7 mouse cellular contexts compared by ENCODE assay signal in genomic region chr3:107332127-107332959, GRCm38 (mm10). TPM values are rescaled to one million over a fixed set of nuclear protein-coding genes. Genes with fewer than 3 reads are reported as not detected.
DNase-seq lines count a peak whose midpoint lies in the region; ATAC-seq and TF ChIP-seq lines count a peak whose summit lies in the region.

No protein-coding gene starts in this region.

- peaks cover 29% of the 10 kb centered on the region for H3K36me3 ChIP-seq in G1E (replicated peaks)
- peaks cover 14% of the 10 kb centered on the region for H3K36me3 ChIP-seq in forebrain, postnatal 0 days (ENCODE audit: insufficient read depth)
- peaks cover 18% of the 10 kb centered on the region for H3K36me3 ChIP-seq in hindbrain, embryonic 12.5 days

- peaks cover 32% of the 10 kb centered on the region for H3K4me1 ChIP-seq in G1E (ENCODE audit: insufficient read depth, low read depth, low read length)
- H3K4me1 ChIP-seq in bone marrow macrophage, adult 2 months (ENCODE audit: control insufficient read depth, insufficient read depth, low read length) = peaks cover 16% of the 10 kb centered on the region
- peaks cover 17% of the 10 kb centered on the region for H3K4me1 ChIP-seq in forebrain, postnatal 0 days (ENCODE audit: insufficient read depth)
- peaks cover 35% of the 10 kb centered on the region for H3K4me1 ChIP-seq in hindbrain, embryonic 12.5 days

- peak overlapping the region; percentile 86 for H3K4me3 ChIP-seq in G1E (ENCODE audit: low read depth, low read length)
- H3K4me3 ChIP-seq in bone marrow macrophage, adult 2 months (ENCODE audit: insufficient read depth, low read length) = peak overlapping the region; percentile 89
- peak overlapping the region; percentile 98 for H3K4me3 ChIP-seq in forebrain, postnatal 0 days (ENCODE audit: low read depth, low read length)
- H3K4me3 ChIP-seq in hindbrain, embryonic 12.5 days = peak overlapping the region; percentile 92

- peak overlapping the region; percentile 81 for H3K9ac ChIP-seq in forebrain, postnatal 0 days
- peak overlapping the region; percentile 88 for H3K9ac ChIP-seq in hindbrain, embryonic 12.5 days

- no peaks in the 10 kb centered on the region for H3K27me3 ChIP-seq in G1E (ENCODE audit: insufficient read depth, low read length)
- no peaks in the 10 kb centered on the region for H3K27me3 ChIP-seq in forebrain, postnatal 0 days (ENCODE audit: insufficient read depth, low read length)
- no peaks in the 10 kb centered on the region for H3K27me3 ChIP-seq in hindbrain, embryonic 12.5 days

- no peak for TF ChIP-seq CTCF in G1E (IDR thresholded peaks at IDR 0.05; ENCODE audit: low read depth, low read length)
- no peak for TF ChIP-seq CTCF in bone marrow macrophage, adult 2 months (IDR thresholded peaks at IDR 0.05; ENCODE audit: low read depth, low read length)
- TF ChIP-seq CTCF in forebrain, postnatal 0 days (IDR thresholded peaks at IDR 0.05; ENCODE audit: low read depth) = no peak

- peak overlapping the region; percentile 92 for H3K4me2 ChIP-seq in forebrain, postnatal 0 days (ENCODE audit: low read depth)
- peak overlapping the region; percentile 89 for H3K4me2 ChIP-seq in hindbrain, embryonic 12.5 days (replicated peaks)

- peak; percentile 37 for DNase-seq in G1E (ENCODE audit: low spot score)
- peak; percentile 21 for DNase-seq in forebrain, postnatal 0 days
- DNase-seq in left cerebral cortex, adult 18-20 months (ENCODE audit: low spot score in 2 of 2) = peak; percentile 63 to 64
- DNase-seq in spleen, postnatal 10 days (ENCODE audit: low spot score in 2 of 2) = peak; percentile 47 to 62

- no peak for ATAC-seq in G1E (ENCODE audit: extremely low read depth, insufficient number of reproducible peaks, low FRiP score, poor library complexity, severe bottlenecking)
- ATAC-seq in forebrain, postnatal 0 days = no peak
- peak; percentile 3; the same call in 1 of the 2 replicates for ATAC-seq in hindbrain, embryonic 12.5 days (ENCODE audit: low FRiP score)
- ATAC-seq in megakaryocyte, adult 5-6 weeks (ENCODE audit: poor library complexity, severe bottlenecking) = 0 out of 2 replicates have a peak, but pooled peaks have one; percentile 1

- TF ChIP-seq POLR2A in bone marrow macrophage, adult 2 months (IDR thresholded peaks at IDR 0.05; ENCODE audit: borderline replicate concordance, low read depth, low read length) = no peak

- 2% methylated on average over 75 of the region's 75 CpGs for WGBS in forebrain, postnatal 0 days
- WGBS in hindbrain, embryonic 12.5 days = under 1% methylated on average over 75 of the region's 75 CpGs

- H3K9me3 ChIP-seq in G1E (replicated peaks) = no peaks in the 10 kb centered on the region
- H3K9me3 ChIP-seq in forebrain, postnatal 0 days (ENCODE audit: low read length) = no peaks in the 10 kb centered on the region
- H3K9me3 ChIP-seq in hindbrain, embryonic 12.5 days (replicated peaks) = no peaks in the 10 kb centered on the region

- H3K27ac ChIP-seq in bone marrow macrophage, adult 2 months (ENCODE audit: insufficient read depth, low read depth, low read length) = peak overlapping the region; percentile 79
- H3K27ac ChIP-seq in forebrain, postnatal 0 days (ENCODE audit: low read depth, low read length) = peak overlapping the region; percentile 86
- peak overlapping the region; percentile 92 for H3K27ac ChIP-seq in hindbrain, embryonic 12.5 days

RNA-seq across cellular contexts. Expression of gene Rbm15, which starts 1.1 kb away (rescaled TPM):
- total RNA-seq in G1E (2014; fragmentation: Nextera tagmentation) (105 and 113 TPM in 2 replicates), G1E (2017) (42.7 and 50.0 TPM in 2 replicates)
- 5.2 and 5.9 TPM in 2 replicates for polyA plus RNA-seq in G1E (2012)
- polyA plus RNA-seq in bone marrow macrophage, adult 2 months (2012; ENCODE audit: insufficient read depth, insufficient read length, missing spikeins) = 16.0 and 16.9 TPM in 2 replicates
- 17.0 and 22.0 TPM in 2 replicates for total RNA-seq in forebrain, postnatal 0 days (2014; rRNA removed)
- polyA plus RNA-seq in forebrain, postnatal 0 days (2015; fragmentation: Nextera tagmentation; extraction: Ambion mirVana) = 4.0 and 5.5 TPM in 2 replicates
- 14.2 and 15.3 TPM in 2 replicates for polyA plus RNA-seq in hindbrain, embryonic 12.5 days (2016; fragmentation: Nextera tagmentation; extraction: Ambion mirVana)
- total RNA-seq in left cerebral cortex, adult 18-20 months (2021) = 10 to 100 TPM; 25.6 to 27.0 TPM
- 38.8 and 40.8 TPM in 2 replicates for total RNA-seq in megakaryocyte, adult 5-6 weeks (2015)
- 28.6 and 31.3 TPM in 2 replicates for total RNA-seq in megakaryocyte, adult 5-6 weeks (2017)

RNA-seq across cellular contexts. Expression of gene Slc16a4, which starts 41.3 kb away (rescaled TPM):
- total RNA-seq in G1E (2014; fragmentation: Nextera tagmentation) (not detected in 2 replicates), G1E (2017) (0.22 and 0.29 TPM in 2 replicates)
- polyA plus RNA-seq in G1E (2012) = not detected in 2 replicates
- polyA plus RNA-seq in bone marrow macrophage, adult 2 months (2012; ENCODE audit: insufficient read depth, insufficient read length, missing spikeins) = not detected in 2 replicates
- total RNA-seq in forebrain, postnatal 0 days (2014; rRNA removed) = 1.1 and 2.3 TPM in 2 replicates
- 2.1 and 2.3 TPM in 2 replicates for polyA plus RNA-seq in forebrain, postnatal 0 days (2015; fragmentation: Nextera tagmentation; extraction: Ambion mirVana)
- 5.4 and 5.5 TPM in 2 replicates for polyA plus RNA-seq in hindbrain, embryonic 12.5 days (2016; fragmentation: Nextera tagmentation; extraction: Ambion mirVana)
- under 1 TPM; 0.77 to 0.82 TPM for total RNA-seq in left cerebral cortex, adult 18-20 months (2021)
- 0.07 and 0.36 TPM in 2 replicates for total RNA-seq in megakaryocyte, adult 5-6 weeks (2015)
- 0.18 TPM in 1 of 2 replicates, not detected in the other for total RNA-seq in megakaryocyte, adult 5-6 weeks (2017)

RNA-seq across cellular contexts. Expression of gene Lamtor5, which starts 53.7 kb away (rescaled TPM):
- total RNA-seq in G1E (2014; fragmentation: Nextera tagmentation) = 50.3 and 56.3 TPM in 2 replicates
- total RNA-seq in G1E (2017) = 91.4 and 111 TPM in 2 replicates
- 26.8 and 27.0 TPM in 2 replicates for polyA plus RNA-seq in G1E (2012)
- 130 and 131 TPM in 2 replicates for polyA plus RNA-seq in bone marrow macrophage, adult 2 months (2012; ENCODE audit: insufficient read depth, insufficient read length, missing spikeins)
- 76.1 and 77.0 TPM in 2 replicates for total RNA-seq in forebrain, postnatal 0 days (2014; rRNA removed)
- 188 and 228 TPM in 2 replicates for polyA plus RNA-seq in forebrain, postnatal 0 days (2015; fragmentation: Nextera tagmentation; extraction: Ambion mirVana)
- 157 and 177 TPM in 2 replicates for polyA plus RNA-seq in hindbrain, embryonic 12.5 days (2016; fragmentation: Nextera tagmentation; extraction: Ambion mirVana)
- total RNA-seq in left cerebral cortex, adult 18-20 months (2021) = 10 to 100 TPM; 63.6 to 70.6 TPM
- 194 and 214 TPM in 2 replicates for total RNA-seq in megakaryocyte, adult 5-6 weeks (2015)
- total RNA-seq in megakaryocyte, adult 5-6 weeks (2017) = 72.6 and 72.9 TPM in 2 replicates

Comparison
In these comparisons a context has a peak if more than half of its experiments do, and no peak if none do; other contexts are left out.
1. ATAC-seq: peak in hindbrain, embryonic 12.5 days (single experiment) and megakaryocyte, adult 5-6 weeks (single experiment); none in G1E (single experiment) and forebrain, postnatal 0 days (single experiment).
2. Peak in every context shown above with its lines, with median percentiles within 50 percentile points of each other: DNase-seq, H3K4me3 ChIP-seq and H3K27ac ChIP-seq.